Mouse (Mus musculus) embryonic facial prominence, embryonic 11.5 days (tissue): ENCODE measurements around the gene Ppt2. TPM values are rescaled to one million over a fixed set of nuclear protein-coding genes. Genes with fewer than 3 reads are reported as not detected.

ENCODE experiments used
- ATAC-seq: fragments of 200-750 bp; cut with Nextera tagmentation; replicated peaks from 2 replicates; pipeline ENCODE4 v1.8.0; 2017; ENCODE audit warnings: low read depth; ENCODE audit not compliant: insufficient number of reproducible peaks, low FRiP score, low TSS enrichment
- DNase-seq: peaks from one replicate; pipeline ENCODE4 v3.0.0-alpha.2; 2015; ENCODE audit warnings: low spot score
- H3K27ac ChIP-seq: fragments of 300-500 bp; sonication (generic); replicated peaks from 2 replicates; pipeline ENCODE4 v1.5.1; 2014; ENCODE audit warnings: mild to moderate bottlenecking, low read depth, low read length, control low read depth
- H3K27me3 ChIP-seq: fragments of 300-500 bp; sonication (generic); 2 replicates; pipeline ENCODE4 v1.6.1; 2014; ENCODE audit warnings: mild to moderate bottlenecking, low read length, moderate library complexity, mixed read lengths; ENCODE audit not compliant: control insufficient read depth, insufficient read depth
- H3K36me3 ChIP-seq: fragments of 300-500 bp; sonication (generic); replicated peaks from 2 replicates; pipeline ENCODE4 v1.6.1; 2014; ENCODE audit warnings: low read depth, mild to moderate bottlenecking, low read length, moderate library complexity, mixed read lengths; ENCODE audit not compliant: control insufficient read depth, insufficient read depth
- H3K4me1 ChIP-seq: fragments of 300-500 bp; sonication (generic); 2 replicates; pipeline ENCODE4 v1.6.1; 2014; ENCODE audit warnings: low read length, mixed read lengths; ENCODE audit not compliant: control insufficient read depth, insufficient read depth
- H3K4me2 ChIP-seq: fragments of 300-500 bp; sonication (generic); 2 replicates; pipeline ENCODE4 v1.6.1; 2014; ENCODE audit warnings: low read depth, mild to moderate bottlenecking, control low read depth, low read length, moderate library complexity
- H3K4me3 ChIP-seq: fragments of 300-500 bp; sonication (generic); 2 replicates; pipeline ENCODE4 v1.5.1; 2014; ENCODE audit warnings: low read depth, low read length, control low read depth
- H3K9ac ChIP-seq: fragments of 300-500 bp; sonication (generic); replicated peaks from 2 replicates; pipeline ENCODE4 v1.6.1; 2014; ENCODE audit warnings: mild to moderate bottlenecking, control low read depth, low read length
- H3K9me3 ChIP-seq: fragments of 300-500 bp; sonication (generic); replicated peaks from 2 replicates; pipeline ENCODE4 v1.6.1; 2016; ENCODE audit warnings: mild to moderate bottlenecking, low read length, inconsistent platforms, mixed read lengths; ENCODE audit not compliant: control insufficient read depth
- WGBS: fragments of 180-500 bp; shearing (Covaris S2); extraction: QIAGEN DNeasy Blood & Tissue Kit; methylation state at CpG from one replicate; pipeline ENCODE4 v1.1.7; 2014; 5-methylcytosine and 5-hydroxymethylcytosine counted together
- polyA plus RNA-seq: library from polyadenylated mRNA; unstranded; fragments of >200 nt; fragmentation: Nextera tagmentation; extraction: Ambion mirVana; gene quantifications from 2 replicates; pipeline ENCODE4 v1.2.1, GENCODE M21; 2014

Gene Ppt2
- polyA plus RNA-seq, 1 experiment from 2014 or later, result 20.0 TPM

GRCm38 (mm10) chr17:34671151-34672066, 43.1 kb upstream of the Ppt2 start:
- Histone ChIP-seq H3K9me3 (no peaks in the 10 kb centered on the region), H3K27ac (no peak overlapping the region), H3K4me2 (peak overlapping the region; percentile 65), H3K36me3 (no peaks in the 10 kb centered on the region), H3K4me3 (peak overlapping the region; percentile 29), H3K9ac (peak overlapping the region; percentile 18; the same call in 1 of the 2 replicates), H3K27me3 (peaks cover 42% of the 10 kb centered on the region), H3K4me1 (peaks cover 9% of the 10 kb centered on the region)
- WGBS, result 9% methylated on average over 93 of the region's 93 CpGs
- DNase-seq, result peak; percentile 26
- peak; percentile 39; the same call in 1 of the 2 replicates for ATAC-seq

GRCm38 (mm10) chr17:34670235-34670634, 41.9 kb upstream of the Ppt2 start, which contains the start of gene Tnxb:
Gene Tnxb (plus strand): TSS chr17:34670535.
- Histone ChIP-seq H3K36me3 (no peaks in the 10 kb centered on the region), H3K4me3 (peak within 1 kb of the TSS; percentile 29), H3K9ac (peak within 1 kb of the TSS; percentile 18; the same call in 1 of the 2 replicates), H3K4me1 (peaks cover 9% of the 10 kb centered on the region), H3K9me3 (no peaks in the 10 kb centered on the region), H3K27me3 (peaks cover 42% of the 10 kb centered on the region), H3K27ac (no peak within 1 kb of the TSS), H3K4me2 (peak within 1 kb of the TSS; percentile 65)
- 59% methylated on average over 7 of the region's 7 CpGs for WGBS
- DNase-seq (no peak), ATAC-seq (no peak)

GRCm38 (mm10) chr17:34664472-34664871, 36.2 kb upstream of the Ppt2 start:
- DNase-seq (no peak), ATAC-seq (no peak)
- H3K4me2 ChIP-seq, result no peak overlapping the region
- H3K36me3 ChIP-seq, result no peaks in the 10 kb centered on the region
- no peak overlapping the region for H3K27ac ChIP-seq
- no peaks in the 10 kb centered on the region; the same call in 1 of the 2 replicates for H3K4me1 ChIP-seq
- no peak overlapping the region for H3K4me3 ChIP-seq
- H3K9ac ChIP-seq, result no peak overlapping the region
- 80% methylated on average over 7 of the region's 7 CpGs for WGBS
- peaks cover 12% of the 10 kb centered on the region for H3K27me3 ChIP-seq
- no peaks in the 10 kb centered on the region for H3K9me3 ChIP-seq

GRCm38 (mm10) chr17:34663558-34663957, 35.2 kb upstream of the Ppt2 start:
- Histone ChIP-seq H3K27ac (no peak overlapping the region), H3K4me2 (no peak overlapping the region), H3K9me3 (no peaks in the 10 kb centered on the region), H3K4me1 (no peaks in the 10 kb centered on the region; the same call in 1 of the 2 replicates), H3K4me3 (no peak overlapping the region), H3K36me3 (no peaks in the 10 kb centered on the region), H3K9ac (no peak overlapping the region), H3K27me3 (peaks cover 14% of the 10 kb centered on the region)
- no peak for DNase-seq
- ATAC-seq, result no peak
- 45% methylated on average over 1 of the region's 1 CpGs for WGBS

- Histone ChIP-seq H3K4me2 (no peak overlapping the region), H3K27ac (no peak overlapping the region), H3K4me3 (no peak overlapping the region), H3K4me1 (no peaks in the 10 kb centered on the region; the same call in 1 of the 2 replicates), H3K9ac (no peak overlapping the region), H3K36me3 (no peaks in the 10 kb centered on the region), H3K27me3 (peaks cover 14% of the 10 kb centered on the region), H3K9me3 (no peaks in the 10 kb centered on the region)
- DNase-seq (no peak), ATAC-seq (no peak)
- 76% methylated on average over 8 of the region's 8 CpGs for WGBS
Observed at GRCm38 (mm10) chr17:34662978-34663377, 34.7 kb upstream of the Ppt2 start.

- Histone ChIP-seq H3K9ac (no peak overlapping the region), H3K4me3 (no peak overlapping the region), H3K4me2 (no peak overlapping the region), H3K27me3 (peaks cover 14% of the 10 kb centered on the region), H3K27ac (no peak overlapping the region), H3K9me3 (no peaks in the 10 kb centered on the region), H3K36me3 (no peaks in the 10 kb centered on the region), H3K4me1 (no peaks in the 10 kb centered on the region; the same call in 1 of the 2 replicates)
- DNase-seq (no peak), ATAC-seq (no peak)
- WGBS, result 87% methylated on average over 1 of the region's 1 CpGs
Observed at GRCm38 (mm10) chr17:34662468-34662867, 34.2 kb upstream of the Ppt2 start.

- H3K9me3 ChIP-seq, result no peaks in the 10 kb centered on the region
- H3K4me1 ChIP-seq, result no peaks in the 10 kb centered on the region; the same call in 1 of the 2 replicates
- H3K4me3 ChIP-seq, result no peak overlapping the region
- H3K27me3 ChIP-seq, result peaks cover 14% of the 10 kb centered on the region
- no peak overlapping the region for H3K27ac ChIP-seq
- 12% methylated on average over 19 of the region's 19 CpGs for WGBS
- H3K9ac ChIP-seq, result no peak overlapping the region; the same call in 1 of the 2 replicates
- ATAC-seq (no peak), DNase-seq (peak; percentile 27)
- no peaks in the 10 kb centered on the region for H3K36me3 ChIP-seq
- H3K4me2 ChIP-seq, result peak overlapping the region; percentile 38
Observed at GRCm38 (mm10) chr17:34661121-34661591, 32.8 kb upstream of the Ppt2 start.
